Mouse (Mus musculus) intestine, embryonic 14.5 days (tissue): ENCODE results near the gene Pemt. TPM values are rescaled to one million over a fixed set of nuclear protein-coding genes. Genes with fewer than 3 reads are reported as not detected.
A peak's percentile ranks its signal among the peaks of the same experiment; 100 is the strongest.

ENCODE experiments used
- ATAC-seq: fragments of 200-750 bp; cut with Nextera tagmentation; replicated peaks from 2 replicates; pipeline ENCODE4 v1.8.0; 2017; ENCODE audit warnings: low read depth, moderate number of reproducible peaks, moderate TSS enrichment, moderate library complexity; ENCODE audit not compliant: low FRiP score, low TSS enrichment
- DNase-seq: peaks from one replicate; pipeline ENCODE4 v3.0.0-alpha.2; 2018; ENCODE audit warnings: low spot score
- H3K27ac ChIP-seq: fragments of 300-500 bp; sonication (generic); 2 replicates; pipeline ENCODE4 v1.5.1; 2014; ENCODE audit warnings: low read depth, mild to moderate bottlenecking, control low read depth
- H3K27me3 ChIP-seq: fragments of 300-500 bp; sonication (generic); replicated peaks from 2 replicates; pipeline ENCODE4 v1.6.1; 2014; ENCODE audit warnings: low read length, control low read depth; ENCODE audit not compliant: control insufficient read depth, insufficient read depth
- H3K36me3 ChIP-seq: fragments of 300-500 bp; sonication (generic); 2 replicates; pipeline ENCODE4 v1.6.1; 2014; ENCODE audit warnings: low read length, control low read depth; ENCODE audit not compliant: control insufficient read depth, insufficient read depth
- H3K4me1 ChIP-seq: fragments of 300-500 bp; sonication (generic); replicated peaks from 2 replicates; pipeline ENCODE4 v1.6.1; 2014; ENCODE audit warnings: low read length, control low read depth, mixed read lengths; ENCODE audit not compliant: control insufficient read depth, insufficient read depth
- H3K4me2 ChIP-seq: fragments of 300-500 bp; sonication (generic); 2 replicates; pipeline ENCODE4 v1.6.1; 2014; ENCODE audit warnings: low read length
- H3K4me3 ChIP-seq: fragments of 300-500 bp; sonication (generic); 2 replicates; pipeline ENCODE4 v1.5.1; 2014; ENCODE audit warnings: low read depth, low read length, control low read depth, mixed read lengths
- H3K9ac ChIP-seq: fragments of 300-500 bp; sonication (generic); 2 replicates; pipeline ENCODE4 v1.6.1; 2014; ENCODE audit warnings: mild to moderate bottlenecking, low read length
- H3K9me3 ChIP-seq: fragments of 300-500 bp; sonication (generic); 2 replicates; pipeline ENCODE4 v1.6.1; 2016; ENCODE audit warnings: low read length, control low read depth; ENCODE audit not compliant: control insufficient read depth
- WGBS: fragments of 180-500 bp; shearing (Covaris S2); extraction: QIAGEN DNeasy Blood & Tissue Kit; methylation state at CpG from one replicate; pipeline ENCODE4 v1.1.7; 2014; 5-methylcytosine and 5-hydroxymethylcytosine counted together
- polyA plus RNA-seq: library from polyadenylated mRNA; unstranded; fragments of >200 nt; fragmentation: Nextera tagmentation; extraction: Ambion mirVana; gene quantifications from 2 replicates; pipeline ENCODE4 v1.2.1, GENCODE M21; 2014

Gene Pemt
- polyA plus RNA-seq, 1 experiment from 2014 or later: 9.1 TPM

DNA sequence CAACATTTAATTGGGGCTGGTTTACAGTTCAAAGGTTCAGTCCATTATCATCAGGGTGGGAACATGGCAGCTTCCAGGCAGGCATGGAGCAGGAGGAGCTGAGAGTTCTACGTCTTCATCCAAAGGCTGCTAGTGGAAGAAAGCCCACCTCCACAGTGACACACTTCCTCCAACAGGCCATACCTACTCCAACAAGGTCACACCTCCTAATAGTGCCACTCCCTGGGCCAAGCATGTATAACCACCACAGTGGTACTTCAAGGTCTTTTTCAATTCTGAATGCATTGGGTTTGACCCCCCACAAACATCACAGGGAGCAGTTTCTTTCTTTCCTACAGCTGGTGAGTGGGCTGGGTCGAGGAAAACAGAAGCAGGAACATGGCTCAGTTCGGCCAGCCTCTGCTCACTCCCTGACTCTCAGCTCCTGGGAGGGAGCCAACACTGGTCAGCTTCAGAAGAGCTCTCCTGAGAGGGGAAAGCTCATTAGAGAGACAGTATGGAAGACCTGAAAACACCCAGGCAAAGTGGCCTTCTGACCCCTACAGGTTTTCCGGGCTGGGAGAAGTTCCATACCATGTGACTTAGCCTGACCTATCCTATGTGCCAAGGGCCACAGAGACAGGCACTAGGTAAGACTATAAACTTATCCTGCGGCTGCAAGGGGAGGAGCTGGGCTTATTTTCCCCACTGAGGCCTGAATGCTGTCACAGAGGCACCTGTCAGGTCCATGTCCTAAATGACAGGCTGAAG, 44.9 kb downstream of the Pemt start:
- 82% methylated on average over 5 of the region's 5 CpGs for WGBS
- Histone ChIP-seq H3K9ac (no peak overlapping the region), H3K9me3 (no peaks in the 10 kb centered on the region), H3K27ac (no peak overlapping the region), H3K27me3 (no peaks in the 10 kb centered on the region), H3K4me2 (no peak overlapping the region), H3K36me3 (no peaks in the 10 kb centered on the region), H3K4me3 (no peak overlapping the region), H3K4me1 (no peaks in the 10 kb centered on the region)
- ATAC-seq (no peak), DNase-seq (no peak)

GRCm38 (mm10) chr11:59994318-59994717, 52.0 kb downstream of the Pemt start:
- H3K27ac ChIP-seq: peak overlapping the region; percentile 51; the same call in 1 of the 2 replicates

GRCm38 (mm10) chr11:59991365-59991764, 54.9 kb downstream of the Pemt start:
- no peaks in the 10 kb centered on the region for H3K4me1 ChIP-seq
- ATAC-seq (no peak), DNase-seq (no peak)
- no peak overlapping the region for H3K9ac ChIP-seq
- H3K4me2 ChIP-seq: no peak overlapping the region
- H3K9me3 ChIP-seq: no peaks in the 10 kb centered on the region
- WGBS: 53% methylated on average over 8 of the region's 8 CpGs
- H3K36me3 ChIP-seq: no peaks in the 10 kb centered on the region
- H3K4me3 ChIP-seq: no peak overlapping the region
- H3K27ac ChIP-seq: no peak overlapping the region
- no peaks in the 10 kb centered on the region for H3K27me3 ChIP-seq

More at GRCm38 (mm10) chr11:59994318-59994717, 52.0 kb downstream of the Pemt start:
- WGBS: 28% methylated on average over 9 of the region's 9 CpGs
- H3K4me1 ChIP-seq: no peaks in the 10 kb centered on the region
- H3K4me2 ChIP-seq: no peak overlapping the region
- H3K9ac ChIP-seq: no peak overlapping the region
- no peaks in the 10 kb centered on the region for H3K27me3 ChIP-seq
- DNase-seq: no peak
- no peaks in the 10 kb centered on the region for H3K36me3 ChIP-seq
- no peak overlapping the region for H3K4me3 ChIP-seq
- ATAC-seq: peak; percentile 83; the same call in 1 of the 2 replicates
- H3K9me3 ChIP-seq: no peaks in the 10 kb centered on the region

DNA sequence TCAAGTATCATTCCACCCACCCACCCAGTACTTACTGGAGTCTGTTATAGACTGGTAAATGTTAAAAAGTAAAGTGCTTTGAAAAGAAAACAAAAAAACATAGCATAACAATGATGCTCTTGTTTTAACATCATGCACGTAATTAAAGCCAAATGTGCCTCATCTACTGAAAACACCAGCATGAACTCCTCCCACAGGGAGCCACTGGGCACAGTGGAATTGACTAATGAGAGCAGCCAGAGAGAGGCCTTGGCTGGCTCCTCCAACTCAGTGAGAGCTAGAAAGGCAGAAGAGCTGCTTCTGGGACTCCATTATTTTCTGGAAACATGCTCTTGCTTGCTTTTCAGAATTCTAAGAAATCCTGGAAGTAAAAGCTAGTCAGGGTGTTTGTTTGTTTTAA, 56.9 kb downstream of the Pemt start:
- Histone ChIP-seq H3K9ac (no peak overlapping the region), H3K9me3 (no peaks in the 10 kb centered on the region), H3K27me3 (no peaks in the 10 kb centered on the region), H3K36me3 (no peaks in the 10 kb centered on the region), H3K27ac (no peak overlapping the region), H3K4me1 (no peaks in the 10 kb centered on the region), H3K4me2 (no peak overlapping the region), H3K4me3 (no peak overlapping the region)
- no peak for ATAC-seq
- 87% methylated on average over 1 of the region's 1 CpGs for WGBS
- DNase-seq: no peak

DNA sequence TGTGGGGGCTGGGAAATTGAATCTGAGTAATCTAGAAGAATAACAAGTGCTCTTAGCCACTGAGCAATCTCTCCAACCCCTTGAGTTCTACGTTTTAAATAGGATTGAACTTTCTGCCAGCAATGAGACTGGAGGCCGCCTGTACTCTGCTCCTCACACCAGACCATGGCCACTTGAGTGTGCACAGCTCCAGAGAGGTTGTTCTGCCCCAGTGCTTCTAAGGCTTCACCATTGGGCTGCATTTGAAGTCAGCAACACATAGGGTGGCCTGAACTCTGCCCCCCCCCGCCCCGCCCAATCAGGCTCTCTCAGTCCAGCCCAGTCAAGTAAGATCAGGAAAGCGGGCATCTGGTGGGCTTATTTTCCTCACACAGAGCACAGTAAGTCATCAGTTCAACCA, 68.5 kb downstream of the Pemt start:
- no peak overlapping the region for H3K9ac ChIP-seq
- no peak for ATAC-seq
- H3K27ac ChIP-seq: no peak overlapping the region
- H3K36me3 ChIP-seq: no peaks in the 10 kb centered on the region
- H3K9me3 ChIP-seq: no peaks in the 10 kb centered on the region
- H3K4me2 ChIP-seq: no peak overlapping the region
- H3K4me1 ChIP-seq: no peaks in the 10 kb centered on the region
- H3K27me3 ChIP-seq: no peaks in the 10 kb centered on the region
- WGBS: 78% methylated on average over 5 of the region's 5 CpGs
- H3K4me3 ChIP-seq: no peak overlapping the region
- no peak for DNase-seq

GRCm38 (mm10) chr11:59975241-59975640, 71.0 kb downstream of the Pemt start:
- Histone ChIP-seq H3K27me3 (no peaks in the 10 kb centered on the region), H3K36me3 (no peaks in the 10 kb centered on the region), H3K4me3 (no peak overlapping the region), H3K9ac (no peak overlapping the region), H3K9me3 (no peaks in the 10 kb centered on the region), H3K4me2 (no peak overlapping the region), H3K27ac (no peak overlapping the region), H3K4me1 (no peaks in the 10 kb centered on the region)
- WGBS: 62% methylated on average over 10 of the region's 10 CpGs
- ATAC-seq: no peak
- DNase-seq: no peak

DNA sequence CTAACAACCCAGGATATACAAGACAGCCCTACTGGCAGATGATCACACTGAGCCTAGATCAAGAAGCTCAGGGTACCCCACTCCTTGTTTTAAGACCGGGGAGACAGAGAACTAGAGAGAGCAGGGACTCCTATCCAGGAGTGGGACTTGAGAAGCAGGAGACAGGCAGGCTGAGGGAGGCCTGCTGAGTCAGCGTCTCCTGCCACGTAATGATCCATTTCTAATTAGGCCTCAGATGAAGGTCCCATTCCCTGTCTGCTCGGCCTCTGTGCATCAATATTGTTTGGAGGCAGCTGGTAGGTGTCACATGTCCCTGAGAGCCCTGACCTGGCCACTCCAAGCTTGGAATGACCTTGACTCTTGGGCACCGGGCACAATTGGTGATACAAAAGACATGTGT, 72.9 kb downstream of the Pemt start:
- no peaks in the 10 kb centered on the region for H3K27me3 ChIP-seq
- no peak overlapping the region for H3K9ac ChIP-seq
- ATAC-seq (no peak), DNase-seq (no peak)
- no peak overlapping the region for H3K27ac ChIP-seq
- H3K4me1 ChIP-seq: no peaks in the 10 kb centered on the region
- H3K4me2 ChIP-seq: no peak overlapping the region
- H3K4me3 ChIP-seq: no peak overlapping the region
- WGBS: 86% methylated on average over 5 of the region's 5 CpGs
- H3K9me3 ChIP-seq: no peaks in the 10 kb centered on the region
- H3K36me3 ChIP-seq: no peaks in the 10 kb centered on the region

- 53% methylated on average over 2 of the region's 2 CpGs for WGBS
- ATAC-seq: no peak
Measured at GRCm38 (mm10) chr11:59971691-59972090, 74.6 kb downstream of the Pemt start.

DNA sequence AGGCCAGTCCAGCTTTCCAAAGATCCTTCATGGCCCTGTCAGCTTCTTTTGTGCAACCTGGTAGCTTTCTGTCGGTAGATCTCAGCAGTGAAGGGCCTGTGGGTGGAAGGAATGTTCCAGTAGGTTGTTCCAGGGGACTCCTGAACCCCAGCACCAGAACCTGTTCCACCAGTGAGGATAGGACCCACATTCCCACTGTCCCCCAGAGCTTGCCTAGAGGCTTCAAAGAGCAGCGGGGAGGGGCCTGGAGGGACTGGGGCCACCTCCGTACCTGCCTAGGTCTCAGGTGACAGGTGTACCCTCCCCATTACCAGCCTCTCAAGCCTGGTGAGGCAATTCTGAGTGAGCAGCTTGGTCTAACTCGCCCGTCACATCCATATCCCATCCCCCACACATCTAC, 75.5 kb downstream of the Pemt start:
- no peak overlapping the region for H3K4me3 ChIP-seq
- no peaks in the 10 kb centered on the region for H3K9me3 ChIP-seq
- no peak overlapping the region for H3K9ac ChIP-seq
- H3K4me1 ChIP-seq: peaks cover 10% of the 10 kb centered on the region
- WGBS: 69% methylated on average over 5 of the region's 5 CpGs
- H3K27me3 ChIP-seq: no peaks in the 10 kb centered on the region
- H3K27ac ChIP-seq: no peak overlapping the region
- no peaks in the 10 kb centered on the region for H3K36me3 ChIP-seq
- no peak for DNase-seq
- ATAC-seq: no peak
- no peak overlapping the region for H3K4me2 ChIP-seq

More at GRCm38 (mm10) chr11:59971691-59972090, 74.6 kb downstream of the Pemt start:
- no peak overlapping the region for H3K4me3 ChIP-seq
- H3K27me3 ChIP-seq: no peaks in the 10 kb centered on the region
- no peak overlapping the region for H3K9ac ChIP-seq
- peaks cover under 1% of the 10 kb centered on the region; the same call in 1 of the 2 replicates for H3K4me1 ChIP-seq
- no peaks in the 10 kb centered on the region for H3K36me3 ChIP-seq
- H3K4me2 ChIP-seq: no peak overlapping the region
- no peak overlapping the region for H3K27ac ChIP-seq
- H3K9me3 ChIP-seq: no peaks in the 10 kb centered on the region
- no peak for DNase-seq
